Mouse (Mus musculus): ENCODE data around the gene Ccr10.

DNA sequence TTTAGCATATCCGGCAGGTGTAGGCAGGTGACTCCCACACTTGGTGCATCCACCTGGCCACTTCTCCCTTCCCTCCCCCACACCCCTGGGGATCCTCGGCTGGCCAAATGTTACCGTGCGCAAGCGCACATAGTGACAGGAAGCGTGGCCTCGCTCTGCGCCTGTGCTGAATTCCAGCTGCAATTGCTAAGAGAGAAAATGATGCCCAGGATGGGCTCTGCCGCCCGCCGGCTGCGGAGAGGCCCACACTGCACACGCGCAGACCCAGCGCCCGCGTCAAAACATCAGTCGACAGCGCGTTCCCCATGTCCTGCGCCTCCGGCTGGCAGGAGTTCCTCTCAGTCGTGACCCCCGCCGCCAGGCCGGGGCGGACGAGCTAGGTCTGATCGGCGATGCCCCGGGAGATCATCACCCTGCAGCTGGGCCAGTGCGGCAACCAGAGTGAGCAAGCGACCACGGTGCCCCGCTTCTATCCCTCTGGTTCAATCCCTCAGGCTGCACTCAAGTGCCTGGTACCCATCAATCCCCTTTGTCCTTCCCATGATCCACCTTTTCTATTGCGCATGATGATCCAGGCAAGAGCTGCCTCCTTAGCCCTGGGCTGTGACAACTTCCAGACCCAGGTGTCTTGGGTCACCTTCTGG lies 19.4 kb downstream of the Ccr10 start, which contains the start of gene Tubg2:
- TF ChIP-seq CTCF (IDR thresholded peaks at IDR 0.05; ENCODE audit: borderline replicate concordance, insufficient read depth, low read depth, low read length) (no peak), POLR2A (IDR thresholded peaks at IDR 0.05; ENCODE audit: borderline replicate concordance, insufficient read depth, low read length) (peak; percentile 54; the same call in 1 of the 2 replicates)

Data from cerebellum, adult 2 months (tissue).